Mouse (Mus musculus): ENCODE data around the gene Retnlb. TPM values are rescaled to one million over a fixed set of nuclear protein-coding genes. Genes with fewer than 3 reads are reported as not detected.
"Not testable (repeated sequence)": the region's sequence is repeated elsewhere in the genome, so short reads cannot be mapped to it uniquely, and the experiment has no call there.

Gene Retnlb
- polyA plus RNA-seq, 1 experiment from 2014 or later = not detected

- no peaks in the 10 kb centered on the region for H3K9me3 ChIP-seq (replicated peaks)
- H3K9ac ChIP-seq = no peak overlapping the region
- ATAC-seq = no peak
- 95% methylated on average over 6 of the region's 6 CpGs for WGBS
- no peak overlapping the region for H3K4me3 ChIP-seq
- H3K4me1 ChIP-seq = no peaks in the 10 kb centered on the region
- no peak overlapping the region for H3K27ac ChIP-seq
- no peaks in the 10 kb centered on the region for H3K27me3 ChIP-seq
- no peaks in the 10 kb centered on the region for H3K36me3 ChIP-seq (ENCODE audit: poor library complexity, severe bottlenecking)
- no peak overlapping the region for H3K4me2 ChIP-seq
These were observed 1.9 kb downstream of the Retnlb start for GRCm38 (mm10) chr16:48818524-48818923.

GRCm38 (mm10) chr16:48826474-48826873, 9.8 kb downstream of the Retnlb start:
- Histone ChIP-seq H3K4me3 (no peak overlapping the region), H3K9ac (no peak overlapping the region), H3K4me1 (no peaks in the 10 kb centered on the region), H3K27ac (no peak overlapping the region), H3K4me2 (no peak overlapping the region), H3K9me3 (replicated peaks) (no peaks in the 10 kb centered on the region), H3K36me3 (ENCODE audit: poor library complexity, severe bottlenecking) (no peaks in the 10 kb centered on the region), H3K27me3 (no peaks in the 10 kb centered on the region)
- WGBS = 90% methylated on average over 3 of the region's 3 CpGs
- ATAC-seq = no peak

GRCm38 (mm10) chr16:48827625-48828024, 11.0 kb downstream of the Retnlb start:
- H3K4me2 ChIP-seq = no peak overlapping the region
- H3K4me1 ChIP-seq = no peaks in the 10 kb centered on the region
- no peak overlapping the region for H3K9ac ChIP-seq
- no peak overlapping the region for H3K4me3 ChIP-seq
- H3K9me3 ChIP-seq (replicated peaks) = no peaks in the 10 kb centered on the region
- H3K27ac ChIP-seq = no peak overlapping the region
- no peaks in the 10 kb centered on the region for H3K27me3 ChIP-seq
- WGBS = 75% methylated on average over 1 of the region's 1 CpGs
- no peaks in the 10 kb centered on the region for H3K36me3 ChIP-seq (ENCODE audit: poor library complexity, severe bottlenecking)
- no peak for ATAC-seq

- Histone ChIP-seq H3K4me2 (no peak overlapping the region), H3K4me1 (no peaks in the 10 kb centered on the region), H3K4me3 (no peak overlapping the region), H3K9me3 (replicated peaks) (no peaks in the 10 kb centered on the region), H3K27me3 (no peaks in the 10 kb centered on the region), H3K9ac (no peak overlapping the region), H3K36me3 (ENCODE audit: poor library complexity, severe bottlenecking) (no peaks in the 10 kb centered on the region), H3K27ac (no peak overlapping the region)
- WGBS = 86% methylated on average over 4 of the region's 4 CpGs
- no peak for ATAC-seq
These were observed 12.4 kb downstream of the Retnlb start for GRCm38 (mm10) chr16:48829060-48829459.

- Histone ChIP-seq H3K4me3 (no peak overlapping the region), H3K4me2 (no peak overlapping the region), H3K27ac (no peak overlapping the region), H3K4me1 (no peaks in the 10 kb centered on the region), H3K36me3 (ENCODE audit: poor library complexity, severe bottlenecking) (no peaks in the 10 kb centered on the region), H3K27me3 (no peaks in the 10 kb centered on the region), H3K9me3 (replicated peaks) (no peaks in the 10 kb centered on the region), H3K9ac (no peak overlapping the region)
- WGBS = 92% methylated on average over 8 of the region's 8 CpGs
- ATAC-seq = no peak
These were observed 15.4 kb downstream of the Retnlb start for GRCm38 (mm10) chr16:48832055-48832454.

- H3K27me3 ChIP-seq; H3K27ac ChIP-seq; ATAC-seq; H3K9me3 ChIP-seq (replicated peaks); H3K4me2 ChIP-seq; H3K4me3 ChIP-seq; H3K9ac ChIP-seq; H3K4me1 ChIP-seq; H3K36me3 ChIP-seq (ENCODE audit: poor library complexity, severe bottlenecking): not testable (repeated sequence)
- WGBS = 52% methylated on average over 1 of the region's 1 CpGs
These were observed 17.0 kb downstream of the Retnlb start for GRCm38 (mm10) chr16:48833626-48834025.

GRCm38 (mm10) chr16:48842266-48842665, 25.6 kb downstream of the Retnlb start, which contains the start of gene Retnla:
Retnla (plus strand) TSS chr16:48842551.
- Histone ChIP-seq H3K27me3 (no peaks in the 10 kb centered on the region), H3K9ac (no peak within 1 kb of the TSS), H3K4me2 (no peak within 1 kb of the TSS), H3K36me3 (ENCODE audit: poor library complexity, severe bottlenecking) (no peaks in the 10 kb centered on the region), H3K4me3 (no peak within 1 kb of the TSS), H3K9me3 (replicated peaks) (no peaks in the 10 kb centered on the region), H3K27ac (no peak within 1 kb of the TSS), H3K4me1 (no peaks in the 10 kb centered on the region)
- WGBS = 85% methylated on average over 3 of the region's 3 CpGs
- no peak for ATAC-seq

GRCm38 (mm10) chr16:48843671-48844386, 27.2 kb downstream of the Retnlb start:
- no peak for ATAC-seq

GRCm38 (mm10) chr16:48865004-48865403, 48.3 kb downstream of the Retnlb start:
- H3K36me3 ChIP-seq (ENCODE audit: poor library complexity, severe bottlenecking); H3K27me3 ChIP-seq; H3K4me3 ChIP-seq; H3K9me3 ChIP-seq (replicated peaks); H3K27ac ChIP-seq; H3K9ac ChIP-seq; H3K4me1 ChIP-seq; H3K4me2 ChIP-seq; ATAC-seq: not testable (repeated sequence)
- WGBS = 86% methylated on average over 1 of the region's 1 CpGs

More at GRCm38 (mm10) chr16:48843671-48844386, 27.2 kb downstream of the Retnlb start:
- Histone ChIP-seq H3K4me2 (no peak overlapping the region), H3K9ac (no peak overlapping the region), H3K27ac (no peak overlapping the region), H3K4me3 (no peak overlapping the region), H3K27me3 (no peaks in the 10 kb centered on the region), H3K9me3 (replicated peaks) (no peaks in the 10 kb centered on the region), H3K36me3 (ENCODE audit: poor library complexity, severe bottlenecking) (no peaks in the 10 kb centered on the region), H3K4me1 (no peaks in the 10 kb centered on the region)
- 89% methylated on average over 4 of the region's 4 CpGs for WGBS

GRCm38 (mm10) chr16:48867690-48868089, 51.0 kb downstream of the Retnlb start:
- no peaks in the 10 kb centered on the region for H3K27me3 ChIP-seq
- 69% methylated on average over 2 of the region's 2 CpGs for WGBS
- H3K9ac ChIP-seq = no peak overlapping the region
- H3K27ac ChIP-seq = no peak overlapping the region
- no peaks in the 10 kb centered on the region for H3K36me3 ChIP-seq (ENCODE audit: poor library complexity, severe bottlenecking)
- no peak overlapping the region for H3K4me3 ChIP-seq
- H3K9me3 ChIP-seq (replicated peaks) = no peaks in the 10 kb centered on the region
- no peaks in the 10 kb centered on the region for H3K4me1 ChIP-seq
- H3K4me2 ChIP-seq = no peak overlapping the region
- no peak for ATAC-seq

Other genes with a start within 250 kb of the Retnlb start
- gene Trat1, start 44.8 kb upstream of the Retnlb start, polyA plus RNA-seq (2015; fragmentation: Nextera tagmentation; extraction: Ambion mirVana) = not detected in 2 replicates
- gene Retnla, start 25.7 kb downstream of the Retnlb start, polyA plus RNA-seq (2015; fragmentation: Nextera tagmentation; extraction: Ambion mirVana) = not detected in 2 replicates
- gene Retnlg, start 55.8 kb downstream of the Retnlb start, polyA plus RNA-seq (2015; fragmentation: Nextera tagmentation; extraction: Ambion mirVana) = not detected in 2 replicates
- 46.5 and 51.7 TPM in 2 replicates for gene Dzip3, start 177.3 kb downstream of the Retnlb start, polyA plus RNA-seq (2015; fragmentation: Nextera tagmentation; extraction: Ambion mirVana)
- gene Cip2a, start 177.3 kb downstream of the Retnlb start, polyA plus RNA-seq (2015; fragmentation: Nextera tagmentation; extraction: Ambion mirVana) = 37.1 TPM in 2 replicates
- gene Myh15, start 240.6 kb downstream of the Retnlb start, polyA plus RNA-seq (2015; fragmentation: Nextera tagmentation; extraction: Ambion mirVana) = 0.05 and 0.06 TPM in 2 replicates

All from forebrain, embryonic 13.5 days (tissue).